Mouse (Mus musculus) forelimb bud, embryonic 11.5 days (tissue): Measurements from ENCODE around the gene Gatb.

Source experiments
- DNase-seq: peaks from one replicate; pipeline ENCODE4 v3.0.0-alpha.2; 2012; ENCODE audit warnings: low read depth, low spot score

Gene Gatb

DNA sequence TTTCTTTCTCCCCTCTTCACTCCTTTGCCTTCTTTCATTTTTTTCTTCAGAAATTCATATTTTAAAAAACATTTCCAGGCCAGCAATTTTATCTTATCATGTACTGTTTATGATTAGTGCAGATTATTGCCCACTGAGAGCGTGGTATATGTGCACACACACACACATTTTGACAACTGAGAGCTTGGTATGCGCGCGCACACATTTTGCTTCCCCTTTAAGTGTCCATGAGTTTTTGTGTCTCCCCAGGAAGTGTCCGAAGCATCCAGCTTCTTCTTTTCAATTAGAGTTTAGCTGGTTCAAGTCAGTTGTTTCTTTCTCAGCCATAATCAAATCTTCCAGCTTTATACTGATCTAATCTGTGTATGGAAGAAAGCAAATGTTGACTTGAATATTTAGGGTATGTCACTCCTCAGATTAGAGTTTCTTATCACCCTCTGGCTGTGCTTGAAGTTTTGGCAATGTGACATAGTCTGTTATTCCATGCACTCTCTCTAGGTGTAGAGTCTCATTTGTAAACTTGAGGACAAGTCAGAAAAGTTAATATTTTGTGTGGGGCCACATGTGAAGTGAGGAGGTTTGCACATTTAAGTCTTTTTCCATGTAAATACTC, 18.8 kb downstream of the Gatb start:
- DNase-seq: no peak

- DNase-seq: no peak
These were observed 20.5 kb downstream of the Gatb start for GRCm38 (mm10) chr3:85594452-85594851.

DNA sequence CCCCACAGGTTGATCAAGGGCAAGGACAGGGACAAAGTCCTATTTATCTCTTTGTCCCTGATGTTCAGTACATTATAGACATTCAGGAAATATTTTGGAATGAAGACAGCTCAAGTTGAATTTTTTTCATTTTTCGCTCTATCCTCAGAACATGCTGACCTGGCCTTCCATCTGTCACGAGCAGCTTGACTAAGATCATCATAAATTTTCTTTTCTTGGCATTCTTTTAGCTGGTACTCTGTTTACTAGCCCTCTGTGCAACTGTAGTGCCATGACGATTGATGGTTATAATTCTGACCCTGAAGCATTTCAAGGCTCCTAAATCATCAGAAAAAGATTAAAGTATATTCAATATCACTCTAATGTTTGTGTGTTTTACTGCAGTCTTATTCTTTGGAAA, 25.6 kb downstream of the Gatb start:
- DNase-seq: no peak

GRCm38 (mm10) chr3:85601841-85602305, 28.0 kb downstream of the Gatb start:
- DNase-seq: peak; percentile 61

DNA sequence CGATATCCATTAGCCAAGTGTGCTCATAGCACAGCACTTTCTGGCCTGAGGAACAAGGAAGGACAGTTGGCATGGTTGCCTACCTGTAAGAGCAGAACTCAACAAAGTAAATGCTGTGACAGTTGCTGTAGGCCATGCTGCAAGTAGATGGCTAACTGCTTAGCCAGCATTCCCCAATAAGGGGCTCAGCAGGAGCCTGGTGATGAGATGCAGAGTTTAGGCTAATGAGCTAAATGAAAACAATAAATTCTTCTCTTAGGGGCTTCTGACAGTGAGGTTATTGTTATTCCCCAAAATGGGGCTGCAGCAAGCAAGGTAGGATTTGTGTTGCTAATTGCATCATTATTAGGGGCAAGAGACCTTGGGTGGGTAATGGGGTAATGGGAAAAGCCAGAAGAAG, 29.9 kb downstream of the Gatb start:
- peak; percentile 14 for DNase-seq

DNA sequence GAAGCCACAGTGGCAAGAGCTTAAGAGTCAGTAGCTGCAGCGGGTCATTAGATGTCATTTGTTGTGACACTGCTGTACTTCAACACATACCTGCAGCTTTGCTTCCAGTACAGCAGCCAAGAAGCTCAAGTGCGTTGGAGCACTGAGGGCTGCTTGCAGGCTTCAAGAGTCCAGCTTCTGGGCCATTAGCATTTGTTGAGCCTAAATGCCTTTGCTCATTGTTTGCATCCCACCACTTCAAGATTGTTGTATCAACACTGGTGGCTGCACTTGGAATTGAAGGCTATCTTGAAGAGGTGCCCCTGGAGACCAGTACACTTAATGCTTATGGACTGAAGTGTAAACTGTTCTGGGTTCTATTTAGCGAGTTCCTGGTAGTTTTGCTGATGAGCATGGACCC, 33.0 kb downstream of the Gatb start:
- DNase-seq: no peak

GRCm38 (mm10) chr3:85607753-85608152, 33.8 kb downstream of the Gatb start:
- DNase-seq: no peak

GRCm38 (mm10) chr3:85616389-85616788, 42.5 kb downstream of the Gatb start:
- no peak for DNase-seq

GRCm38 (mm10) chr3:85618885-85619284, 45.0 kb downstream of the Gatb start:
- no peak for DNase-seq

DNA sequence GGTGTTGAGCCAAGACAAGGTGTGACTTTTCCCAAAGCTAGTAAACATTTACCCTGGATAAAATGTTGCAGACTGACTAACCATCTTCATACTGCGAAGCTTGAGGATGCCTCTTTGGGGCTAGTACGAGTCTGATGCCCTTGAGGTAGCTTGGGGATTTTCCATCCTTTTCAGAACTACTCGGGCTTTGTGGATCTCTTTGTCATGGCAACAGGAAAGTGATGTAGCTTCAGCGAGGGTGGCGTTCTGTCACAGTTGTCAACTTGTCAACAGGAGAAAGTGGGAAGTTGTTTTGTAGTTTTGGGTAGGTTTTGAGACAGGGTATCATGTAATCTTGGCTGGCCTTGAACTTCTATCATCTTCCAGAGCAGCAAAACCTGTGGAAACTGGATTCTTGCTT, 45.4 kb downstream of the Gatb start:
- DNase-seq: no peak

DNA sequence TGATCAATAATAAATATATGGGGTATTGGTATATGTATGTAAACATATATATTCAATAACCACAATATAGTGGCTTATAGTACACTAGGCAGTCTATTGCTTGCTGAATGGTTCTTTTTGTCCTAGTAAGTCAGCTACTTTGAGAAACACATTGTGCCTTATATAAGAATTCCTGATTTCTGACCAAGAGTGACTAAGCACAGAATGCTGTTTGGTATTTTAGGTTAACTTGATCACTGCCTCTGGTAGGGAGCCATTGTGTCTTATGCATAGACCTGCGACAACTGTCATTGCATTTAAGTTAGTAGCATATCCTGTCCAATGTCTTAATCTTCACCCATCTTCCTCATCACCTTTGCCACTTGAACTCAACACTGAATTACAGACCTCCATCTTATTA, 45.8 kb downstream of the Gatb start:
- no peak for DNase-seq

DNA sequence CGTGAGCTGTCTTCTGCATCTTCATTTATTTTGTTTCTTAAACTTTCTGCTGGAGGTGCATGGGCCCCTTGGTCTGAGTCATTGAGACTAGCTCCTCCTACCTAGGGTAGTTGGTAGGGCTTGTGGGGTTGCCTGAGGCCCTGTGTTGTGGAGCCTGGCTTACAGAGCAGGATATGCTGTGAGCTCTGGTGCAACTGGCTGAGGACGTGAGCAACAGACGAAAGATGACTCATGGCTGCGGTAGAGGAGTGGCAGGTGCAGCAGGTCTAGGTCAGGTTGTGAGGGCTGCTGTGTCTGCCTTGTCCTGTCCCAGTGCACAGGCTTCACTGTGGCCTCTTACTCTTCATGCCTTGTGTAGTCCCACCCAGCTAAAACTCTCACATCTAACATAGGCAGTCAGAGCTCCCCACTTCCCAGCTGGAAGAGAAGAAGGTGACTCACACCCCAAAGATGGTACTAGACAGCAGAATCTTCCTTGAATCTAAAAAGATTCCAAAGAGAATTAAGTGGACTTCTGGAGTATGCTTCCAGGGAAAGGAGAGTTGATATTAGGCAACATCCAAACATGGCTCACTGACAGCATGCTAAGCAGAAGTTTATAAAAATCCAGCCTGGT, 56.1 kb downstream of the Gatb start:
- no peak for DNase-seq

DNA sequence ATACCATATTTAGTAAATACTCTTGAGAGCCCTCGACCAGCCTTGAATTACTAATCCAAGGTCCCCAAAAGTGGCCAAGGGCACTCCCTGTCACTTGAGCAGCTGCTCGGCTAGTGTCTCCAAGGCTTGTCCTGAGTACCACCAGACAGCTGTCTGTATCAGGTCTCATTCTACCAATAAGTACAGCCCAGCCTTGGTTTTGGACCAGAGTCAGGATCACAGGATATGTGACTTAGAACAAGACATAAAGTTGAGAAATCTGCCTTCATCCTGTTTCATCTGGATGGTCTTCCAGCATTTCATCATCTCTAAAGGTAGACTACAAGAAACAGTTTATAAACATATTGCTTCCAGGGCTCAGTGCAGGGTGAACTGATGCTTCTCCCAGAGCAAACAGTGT, 59.8 kb downstream of the Gatb start:
- DNase-seq: no peak

DNA sequence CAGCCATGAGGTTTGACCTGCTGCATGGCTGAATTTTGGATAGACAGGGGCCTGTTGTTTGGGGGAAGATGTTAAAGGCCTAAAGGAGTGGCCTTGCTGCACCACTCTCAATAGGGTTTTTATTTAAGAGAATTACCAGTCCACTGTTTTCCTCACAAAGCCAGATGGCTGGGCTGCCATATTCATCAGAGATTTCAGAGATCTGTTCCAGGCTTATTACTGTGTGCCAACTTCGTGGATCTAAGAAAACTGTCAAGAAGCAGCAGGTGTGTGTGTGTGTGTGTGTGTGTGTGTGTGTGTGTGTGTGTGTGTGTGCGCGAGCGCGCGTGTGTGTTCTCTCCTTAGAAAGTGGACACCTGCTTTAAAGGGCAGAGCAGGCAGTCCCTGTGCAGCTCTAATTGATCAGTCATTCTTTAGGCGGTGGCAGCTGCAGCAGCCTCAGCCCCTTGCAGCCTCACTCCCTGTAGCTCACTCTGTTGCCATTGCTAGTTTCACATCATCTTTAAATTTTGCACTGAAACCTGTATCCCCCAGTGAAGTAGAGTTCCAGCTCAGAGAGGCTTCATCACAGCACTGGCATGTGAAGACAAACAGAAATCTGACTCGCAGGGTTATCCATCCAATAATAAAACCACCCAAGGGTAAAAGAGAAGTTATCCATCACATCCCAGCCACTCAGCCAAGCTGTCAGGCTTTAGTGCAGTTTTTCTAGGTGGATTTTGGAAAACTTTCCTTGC, 60.6 kb downstream of the Gatb start:
- DNase-seq: no peak

DNA sequence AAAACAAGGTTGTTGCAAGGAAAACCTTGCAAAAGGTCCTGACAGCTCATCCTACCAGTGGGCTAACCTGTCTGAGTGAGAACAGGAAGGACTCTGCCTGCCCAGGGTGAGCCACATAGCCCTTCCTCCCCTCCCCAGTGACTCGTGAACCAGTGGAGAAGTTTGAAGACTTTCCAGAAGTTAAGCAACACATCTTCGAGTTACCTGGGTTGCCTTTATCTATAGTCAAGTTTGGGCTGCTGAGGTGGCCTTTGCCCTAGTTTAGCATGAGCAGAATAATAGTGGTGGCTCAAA, 61.2 kb downstream of the Gatb start:
- DNase-seq: no peak

GRCm38 (mm10) chr3:85635591-85635990, 61.7 kb downstream of the Gatb start:
- DNase-seq: no peak

GRCm38 (mm10) chr3:85636716-85637447, 63.0 kb downstream of the Gatb start:
- no peak for DNase-seq

GRCm38 (mm10) chr3:85641751-85642150, 67.8 kb downstream of the Gatb start:
- DNase-seq: no peak

GRCm38 (mm10) chr3:85644814-85645213, 70.9 kb downstream of the Gatb start:
- DNase-seq: no peak

DNA sequence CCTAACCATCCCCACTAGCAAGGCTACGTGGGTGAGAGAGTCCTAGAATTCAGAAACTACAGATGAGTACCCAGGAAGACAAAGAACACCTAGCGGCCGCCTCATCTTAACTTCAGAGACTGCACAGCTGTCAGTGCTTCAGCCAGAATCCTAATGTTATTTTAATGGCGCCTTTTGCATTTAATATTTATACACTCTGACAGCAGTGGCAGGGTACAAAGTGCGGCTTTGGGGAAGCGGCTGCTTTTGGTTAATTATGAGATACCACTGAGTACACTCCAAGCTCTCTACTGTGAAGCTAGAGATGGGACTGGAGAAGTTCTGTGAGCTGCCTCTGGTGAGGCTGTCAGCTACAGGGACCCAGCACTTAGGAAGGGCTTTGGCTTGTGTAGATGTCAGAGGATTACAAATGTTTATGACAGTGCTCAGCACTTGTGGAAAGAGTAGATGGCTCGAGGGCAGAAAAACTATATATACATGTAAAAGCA, 71.6 kb downstream of the Gatb start:
- DNase-seq: no peak

GRCm38 (mm10) chr3:85649176-85649575, 75.3 kb downstream of the Gatb start:
- DNase-seq: no peak
